Mouse (Mus musculus) heart, embryonic 10.5 days (tissue): Measurements from ENCODE around the gene Kremen1. TPM values are rescaled to one million over a fixed set of nuclear protein-coding genes. Genes with fewer than 3 reads are reported as not detected.
A peak's percentile ranks its signal among the peaks of the same experiment; 100 is the strongest.

Source experiments
- DNase-seq: peaks from one replicate; pipeline ENCODE4 v3.0.0-alpha.2; 2017; ENCODE audit warnings: low spot score
- H3K27ac ChIP-seq: fragments of 300-500 bp; sonication (generic); 2 replicates; pipeline ENCODE4 v1.5.1; 2016; ENCODE audit warnings: mild to moderate bottlenecking
- H3K27me3 ChIP-seq: fragments of 300-500 bp; sonication (generic); 2 replicates; pipeline ENCODE4 v1.6.1; 2016; ENCODE audit warnings: mild to moderate bottlenecking; ENCODE audit not compliant: poor library complexity, insufficient read depth, severe bottlenecking
- H3K36me3 ChIP-seq: fragments of 300-500 bp; sonication (generic); 2 replicates; pipeline ENCODE4 v1.6.1; 2016; ENCODE audit warnings: mild to moderate bottlenecking, moderate library complexity
- H3K4me1 ChIP-seq: fragments of 300-500 bp; sonication (generic); 2 replicates; pipeline ENCODE4 v1.6.1; 2016; ENCODE audit warnings: mild to moderate bottlenecking
- H3K4me3 ChIP-seq: fragments of 300-500 bp; sonication (generic); 2 replicates; pipeline ENCODE4 v1.5.1; 2016; ENCODE audit warnings: mild to moderate bottlenecking, moderate library complexity
- H3K9me3 ChIP-seq: fragments of 300-500 bp; sonication (generic); 2 replicates; pipeline ENCODE4 v1.6.1; 2016; ENCODE audit warnings: mild to moderate bottlenecking, moderate library complexity
- WGBS: fragments of 180-500 bp; shearing (Covaris S2); methylation state at CpG from one replicate; pipeline ENCODE4 v1.1.7; 2016; 5-methylcytosine and 5-hydroxymethylcytosine counted together
- polyA plus RNA-seq: library from polyadenylated mRNA; unstranded; fragments of >200 nt; fragmentation: Nextera tagmentation; extraction: Ambion mirVana; gene quantifications from 2 replicates; pipeline ENCODE4 v1.2.1, GENCODE M21; 2016

Gene Kremen1
- polyA plus RNA-seq, 1 experiment from 2014 or later = 18.3 TPM

DNA sequence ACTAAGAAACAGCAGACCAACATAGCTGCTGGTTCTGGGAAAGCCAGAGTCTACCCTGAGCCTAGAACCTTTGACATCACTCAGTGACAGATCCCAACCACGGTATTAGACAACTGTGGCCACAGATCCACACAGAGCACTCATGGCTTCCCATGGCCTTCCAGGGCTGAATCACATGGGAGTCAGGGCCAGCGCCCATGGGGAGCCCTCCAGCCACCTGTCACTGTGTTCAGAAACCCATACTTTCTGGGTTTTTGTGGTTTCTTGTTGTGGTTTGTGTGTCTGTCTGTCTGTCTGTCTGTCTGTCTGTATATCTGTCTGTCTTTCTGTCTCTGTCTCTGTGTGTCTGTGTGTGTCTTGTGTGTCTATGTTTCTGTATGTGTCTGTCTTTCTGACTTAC is 85.5 kb downstream of the Kremen1 start:
- no peak overlapping the region for H3K4me3 ChIP-seq
- no peaks in the 10 kb centered on the region for H3K9me3 ChIP-seq
- peaks cover 29% of the 10 kb centered on the region for H3K4me1 ChIP-seq
- H3K36me3 ChIP-seq = no peaks in the 10 kb centered on the region
- H3K27me3 ChIP-seq = no peaks in the 10 kb centered on the region
- DNase-seq = no peak
- no peak overlapping the region for H3K27ac ChIP-seq
- 70% methylated on average over 2 of the region's 2 CpGs for WGBS

DNA sequence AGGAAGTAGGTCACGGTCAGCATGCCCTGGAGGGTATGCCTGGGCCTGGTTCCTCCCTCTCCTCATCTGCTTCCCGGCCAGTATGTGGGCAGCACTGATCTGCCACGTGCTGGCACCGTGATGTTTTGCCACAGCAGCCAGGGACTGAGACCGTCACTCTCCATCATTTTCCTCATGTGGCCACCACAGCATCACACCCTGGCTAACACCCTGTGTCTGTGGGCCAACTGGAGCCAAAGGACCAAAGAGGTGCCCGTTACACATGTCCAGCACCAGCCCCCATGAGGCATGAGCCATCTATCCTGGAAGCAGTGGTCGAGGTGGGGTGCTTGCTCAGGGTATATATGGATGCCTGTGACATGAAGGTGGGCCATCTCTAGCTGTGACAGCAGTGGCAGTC is 86.2 kb downstream of the Kremen1 start:
- Histone ChIP-seq H3K27ac (no peak overlapping the region), H3K4me1 (peaks cover 29% of the 10 kb centered on the region), H3K9me3 (no peaks in the 10 kb centered on the region), H3K4me3 (no peak overlapping the region), H3K36me3 (no peaks in the 10 kb centered on the region), H3K27me3 (no peaks in the 10 kb centered on the region)
- no peak for DNase-seq
- WGBS = 90% methylated on average over 7 of the region's 7 CpGs

- no peaks in the 10 kb centered on the region for H3K27me3 ChIP-seq
These were observed 88.5 kb downstream of the Kremen1 start for GRCm38 (mm10) chr11:5172861-5173260.

DNA sequence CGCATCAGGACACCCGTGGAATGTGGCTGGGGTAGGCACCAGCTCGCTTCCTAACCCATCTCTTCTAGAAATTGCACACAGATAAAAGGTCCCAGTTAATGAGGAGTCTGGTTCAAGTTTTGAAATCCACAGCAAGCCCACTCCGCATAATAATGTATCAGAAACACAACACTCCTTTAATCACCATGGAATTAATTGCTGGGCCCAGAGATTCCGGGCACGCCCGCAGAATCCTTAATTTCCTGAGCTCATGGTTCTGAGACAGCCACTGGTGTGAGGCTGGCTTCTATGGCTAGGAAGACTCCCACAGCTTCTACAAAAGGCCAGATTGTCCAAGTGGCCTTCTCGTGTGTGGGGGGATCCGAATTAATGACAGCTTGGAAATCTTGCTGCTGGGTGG is 94.0 kb downstream of the Kremen1 start:
- Histone ChIP-seq H3K27ac (peak overlapping the region; percentile 79; the same call in 1 of the 2 replicates), H3K27me3 (no peaks in the 10 kb centered on the region), H3K36me3 (no peaks in the 10 kb centered on the region), H3K4me1 (peaks cover 45% of the 10 kb centered on the region), H3K9me3 (no peaks in the 10 kb centered on the region), H3K4me3 (no peak overlapping the region)
- 82% methylated on average over 9 of the region's 9 CpGs for WGBS
- DNase-seq = no peak

More at GRCm38 (mm10) chr11:5172861-5173260, 88.5 kb downstream of the Kremen1 start:
- H3K4me1 ChIP-seq = peaks cover 16% of the 10 kb centered on the region
- H3K4me3 ChIP-seq = no peak overlapping the region
- no peak for DNase-seq
- H3K9me3 ChIP-seq = no peaks in the 10 kb centered on the region
- WGBS = 48% methylated on average over 3 of the region's 3 CpGs
- H3K36me3 ChIP-seq = no peaks in the 10 kb centered on the region
- no peak overlapping the region for H3K27ac ChIP-seq

GRCm38 (mm10) chr11:5165471-5165916 is 95.9 kb downstream of the Kremen1 start:
- H3K27ac ChIP-seq = peak overlapping the region; percentile 79
- peaks cover 45% of the 10 kb centered on the region for H3K4me1 ChIP-seq
- H3K9me3 ChIP-seq = peaks cover 5% of the 10 kb centered on the region; the same call in 1 of the 2 replicates
- H3K27me3 ChIP-seq = no peaks in the 10 kb centered on the region
- WGBS = 14% methylated on average over 8 of the region's 8 CpGs
- H3K36me3 ChIP-seq = no peaks in the 10 kb centered on the region
- DNase-seq = peak; percentile 90
- no peak overlapping the region for H3K4me3 ChIP-seq

DNA sequence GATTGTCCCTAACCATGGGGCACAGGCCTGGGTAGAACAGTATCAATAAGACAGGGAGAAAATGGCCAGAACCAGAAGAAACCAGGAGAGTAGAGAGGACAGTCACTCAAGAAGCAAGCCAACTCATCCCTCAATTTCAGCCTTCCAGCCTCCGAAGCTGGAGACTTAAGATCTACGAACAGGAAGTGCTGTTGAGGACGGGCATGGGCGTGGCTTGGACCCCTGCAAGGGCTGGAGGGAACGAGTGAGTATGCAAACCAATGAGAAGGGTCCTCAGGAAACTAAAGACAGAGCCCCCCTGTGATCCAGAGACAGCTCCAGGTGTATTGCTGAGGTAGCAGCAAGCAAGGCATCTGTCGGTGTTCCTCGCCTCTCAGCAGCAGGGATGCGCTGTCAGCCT is 97.0 kb downstream of the Kremen1 start:
- 33% methylated on average over 8 of the region's 8 CpGs for WGBS
- no peak for DNase-seq
- Histone ChIP-seq H3K4me3 (no peak overlapping the region), H3K27me3 (no peaks in the 10 kb centered on the region), H3K36me3 (no peaks in the 10 kb centered on the region), H3K4me1 (peaks cover 45% of the 10 kb centered on the region), H3K9me3 (peaks cover 5% of the 10 kb centered on the region; the same call in 1 of the 2 replicates), H3K27ac (peak overlapping the region; percentile 79)

- peaks cover 5% of the 10 kb centered on the region; the same call in 1 of the 2 replicates for H3K9me3 ChIP-seq
- H3K27me3 ChIP-seq = no peaks in the 10 kb centered on the region
- H3K4me1 ChIP-seq = peaks cover 45% of the 10 kb centered on the region
- H3K36me3 ChIP-seq = no peaks in the 10 kb centered on the region
- no peak for DNase-seq
- no peak overlapping the region for H3K27ac ChIP-seq
- H3K4me3 ChIP-seq = no peak overlapping the region
- WGBS = 74% methylated on average over 8 of the region's 8 CpGs
These were observed 97.9 kb downstream of the Kremen1 start for GRCm38 (mm10) chr11:5163421-5163820.

- no peak for DNase-seq
- Histone ChIP-seq H3K4me3 (no peak overlapping the region), H3K27me3 (no peaks in the 10 kb centered on the region; the same call in 1 of the 2 replicates), H3K36me3 (no peaks in the 10 kb centered on the region), H3K9me3 (peaks cover 5% of the 10 kb centered on the region; the same call in 1 of the 2 replicates), H3K27ac (no peak overlapping the region), H3K4me1 (peaks cover 33% of the 10 kb centered on the region)
- WGBS = 72% methylated on average over 17 of the region's 17 CpGs
These were observed 100.5 kb downstream of the Kremen1 start for GRCm38 (mm10) chr11:5160722-5161485.

- no peak overlapping the region for H3K27ac ChIP-seq
- H3K4me3 ChIP-seq = no peak overlapping the region
- peaks cover 11% of the 10 kb centered on the region for H3K27me3 ChIP-seq
- no peak for DNase-seq
- H3K9me3 ChIP-seq = peaks cover 5% of the 10 kb centered on the region; the same call in 1 of the 2 replicates
- 86% methylated on average over 11 of the region's 11 CpGs for WGBS
- H3K4me1 ChIP-seq = peaks cover 22% of the 10 kb centered on the region
- no peaks in the 10 kb centered on the region for H3K36me3 ChIP-seq
These were observed 103.3 kb downstream of the Kremen1 start for GRCm38 (mm10) chr11:5158056-5158455.

- Histone ChIP-seq H3K4me1 (peaks cover 41% of the 10 kb centered on the region), H3K4me3 (no peak overlapping the region), H3K27me3 (peaks cover 26% of the 10 kb centered on the region), H3K36me3 (no peaks in the 10 kb centered on the region), H3K9me3 (no peaks in the 10 kb centered on the region), H3K27ac (peak overlapping the region; percentile 30)
- no peak for DNase-seq
- WGBS = 45% methylated on average over 10 of the region's 10 CpGs
These were observed 106.2 kb downstream of the Kremen1 start for GRCm38 (mm10) chr11:5154961-5155805.

GRCm38 (mm10) chr11:5151680-5152337 is 109.5 kb downstream of the Kremen1 start, which contains the start of gene Emid1:
Gene Emid1 (minus strand): TSS chr11:5152257.
- Histone ChIP-seq H3K27ac (peak within 1 kb of the TSS; percentile 89), H3K27me3 (peaks cover 33% of the 10 kb centered on the region), H3K4me3 (peak within 1 kb of the TSS; percentile 76), H3K36me3 (no peaks in the 10 kb centered on the region), H3K4me1 (peaks cover 58% of the 10 kb centered on the region), H3K9me3 (no peaks in the 10 kb centered on the region)
- no peak for DNase-seq
- under 1% methylated on average over 53 of the region's 53 CpGs for WGBS

DNA sequence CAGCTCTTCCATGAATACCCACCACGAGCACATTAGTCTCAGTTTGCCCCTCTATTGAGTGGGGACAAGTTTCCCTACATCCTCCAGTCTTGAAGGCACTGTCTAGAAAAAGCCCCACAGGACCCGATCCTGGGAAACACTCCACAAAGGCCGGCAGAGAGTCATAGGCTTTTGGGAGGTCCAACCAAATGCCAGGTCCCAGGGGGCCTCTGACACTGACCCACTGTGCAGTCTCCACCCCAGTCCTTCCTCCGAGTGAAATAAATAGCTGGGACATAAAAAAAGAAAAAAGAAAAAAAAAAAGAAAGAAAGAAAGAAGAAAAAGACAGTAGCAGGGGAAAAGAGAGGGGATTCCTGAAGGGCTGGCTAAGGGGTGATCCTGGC is 110.1 kb downstream of the Kremen1 start:
- Histone ChIP-seq H3K4me3 (peak overlapping the region; percentile 76), H3K27ac (peak overlapping the region; percentile 89; the same call in 1 of the 2 replicates)
- 44% methylated on average over 4 of the region's 4 CpGs for WGBS

More for the DNA sequence above, 110.1 kb downstream of the Kremen1 start:
- no peaks in the 10 kb centered on the region for H3K36me3 ChIP-seq
- H3K9me3 ChIP-seq = no peaks in the 10 kb centered on the region
- DNase-seq = no peak
- H3K27me3 ChIP-seq = peaks cover 33% of the 10 kb centered on the region
- H3K4me1 ChIP-seq = peaks cover 52% of the 10 kb centered on the region
